Mouse (Mus musculus): ENCODE data around the gene Srsf10. TPM values are rescaled to one million over a fixed set of nuclear protein-coding genes. Genes with fewer than 3 reads are reported as not detected.
A peak's percentile ranks its signal among the peaks of the same experiment; 100 is the strongest.

Srsf10 gene
- total RNA-seq (2021), result 10 to 100 TPM; 82.6 to 94.2 TPM
- long read RNA-seq, experiment 1, transcript Srsf10-202 (6 exons, 3,055 nt), result minor isoform, 7 of 44 reads
- long read RNA-seq, experiment 1, transcript Srsf10-204 (6 exons, 3,058 nt), result major isoform, 12 of 44 reads
- long read RNA-seq, experiment 1, partial matches to known transcripts, result 3 of 44 reads
- long read RNA-seq, experiment 1, other reads (novel, unspliced or antisense), result 16 of 44 reads
- long read RNA-seq, experiment 2, transcript Srsf10-205 (6 exons, 3,754 nt), result minor isoform, 14 of 78 reads
- long read RNA-seq, experiment 2, transcript Srsf10-204 (6 exons, 3,058 nt), result major isoform, 17 of 78 reads
- long read RNA-seq, experiment 2, transcript Srsf10-202 (6 exons, 3,055 nt), result minor isoform, 8 of 78 reads
- long read RNA-seq, experiment 2, transcript Srsf10-203 (6 exons, 2,225 nt), result minor isoform, 7 of 78 reads
- long read RNA-seq, experiment 2, partial matches to known transcripts, result 5 of 78 reads
- long read RNA-seq, experiment 2, other reads (novel, unspliced or antisense), result 27 of 78 reads

DNA sequence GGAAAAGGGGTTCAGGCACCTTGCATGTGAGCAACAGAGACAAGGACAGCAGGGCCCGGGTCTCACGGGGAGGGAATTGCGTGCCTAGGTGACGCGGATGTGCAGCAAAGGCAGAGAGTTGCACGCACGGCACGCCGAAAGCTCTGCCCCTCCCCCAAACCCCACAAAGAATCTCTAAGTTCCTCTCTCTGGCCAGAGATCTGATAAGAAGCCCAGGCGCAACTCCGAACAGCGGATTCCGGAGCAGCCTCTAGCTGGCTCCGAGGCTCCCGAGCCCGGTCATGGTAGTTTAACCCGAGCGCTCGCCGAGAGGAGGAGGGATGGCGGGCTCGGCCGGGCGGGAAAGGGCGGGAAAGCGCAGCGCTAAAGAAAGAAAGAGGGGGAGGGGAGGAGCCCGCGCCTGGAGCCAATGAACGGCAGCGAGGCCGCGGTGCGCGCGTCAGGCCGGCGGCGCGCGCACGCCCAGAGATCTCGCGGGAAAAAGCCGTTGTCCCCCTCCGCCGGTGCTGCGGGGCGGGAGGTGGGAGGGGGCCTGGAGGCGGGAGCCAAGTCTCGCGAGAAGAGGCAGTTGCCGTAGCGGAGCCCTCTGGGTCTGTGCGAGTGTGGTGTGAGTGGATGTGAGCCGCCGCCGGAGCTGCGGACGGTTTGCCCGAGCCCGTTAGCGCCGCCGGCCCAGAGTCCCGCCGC lies at the start of gene Srsf10:
TSS of gene Srsf10 (plus strand) at position 212 of the 687 bp plus-strand sequence.
- peak within 1 kb of the TSS; percentile 86 for H3K4me3 ChIP-seq
- peak within 1 kb of the TSS; percentile 94 for H3K27ac ChIP-seq
- peak; percentile 94 for DNase-seq (ENCODE audit: low spot score in 2 of 2)
- TF ChIP-seq CTCF (conservative IDR thresholded peaks at IDR 0.05), result no peak

DNA sequence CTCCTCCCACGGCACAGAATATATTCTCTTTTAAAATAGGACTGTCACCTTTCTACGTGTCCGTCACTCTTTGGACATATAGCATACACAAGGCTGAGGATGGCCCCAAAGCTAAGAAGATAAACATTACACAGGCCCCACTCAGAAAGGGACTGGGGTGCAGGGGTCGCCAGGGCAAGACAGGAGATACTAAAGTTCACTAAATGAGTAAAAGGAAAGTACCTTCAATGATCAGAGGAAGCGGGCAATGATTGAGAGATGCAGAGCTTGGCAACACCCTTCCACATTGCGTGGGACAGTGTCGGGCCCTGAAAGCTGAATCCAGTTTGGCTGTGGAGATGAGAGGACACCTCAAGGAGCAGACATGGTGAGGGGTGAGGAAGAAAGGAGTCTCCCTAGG lies 40.7 kb upstream of the Srsf10 start:
- H3K27ac ChIP-seq, result no peak overlapping the region
- no peak overlapping the region for H3K4me3 ChIP-seq
- no peak for DNase-seq (ENCODE audit: low spot score in 2 of 2)
- no peak for TF ChIP-seq CTCF (conservative IDR thresholded peaks at IDR 0.05)

GRCm38 (mm10) chr4:135816905-135817622 lies 38.5 kb upstream of the Srsf10 start:
- DNase-seq (ENCODE audit: low spot score in 2 of 2), result peak in 1 of 2 experiments; percentile 58
- Histone ChIP-seq H3K4me3 (no peak overlapping the region), H3K27ac (no peak overlapping the region)
- peak; percentile 82 for TF ChIP-seq CTCF (conservative IDR thresholded peaks at IDR 0.05)

DNA sequence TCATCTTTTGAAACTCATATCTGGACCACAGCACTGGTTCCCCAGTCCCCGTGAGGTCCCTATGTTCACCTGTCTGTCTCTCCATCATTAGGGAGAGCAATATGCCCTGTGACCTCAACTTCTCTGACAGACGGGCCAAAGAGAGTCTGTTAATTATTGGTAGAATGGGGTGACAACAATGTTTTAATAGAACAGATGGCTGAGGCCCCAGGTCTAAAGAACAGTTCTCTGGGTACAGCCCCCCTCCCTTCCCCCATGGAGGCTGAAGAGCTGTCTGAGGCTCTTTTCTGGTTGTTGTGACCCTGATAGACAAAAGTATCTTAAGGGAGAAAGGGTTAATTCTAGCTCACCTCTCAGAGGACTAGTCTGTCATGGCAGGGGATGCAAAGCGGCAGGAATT lies 37.2 kb upstream of the Srsf10 start:
- H3K27ac ChIP-seq, result no peak overlapping the region
- TF ChIP-seq CTCF (conservative IDR thresholded peaks at IDR 0.05), result no peak
- no peak for DNase-seq (ENCODE audit: low spot score in 2 of 2)
- no peak overlapping the region for H3K4me3 ChIP-seq

- DNase-seq (ENCODE audit: low spot score in 2 of 2), result no peak
- no peak overlapping the region for H3K27ac ChIP-seq
- no peak for TF ChIP-seq CTCF (conservative IDR thresholded peaks at IDR 0.05)
- no peak overlapping the region for H3K4me3 ChIP-seq
These were observed 35.6 kb upstream of the Srsf10 start for GRCm38 (mm10) chr4:135819826-135820526.

DNA sequence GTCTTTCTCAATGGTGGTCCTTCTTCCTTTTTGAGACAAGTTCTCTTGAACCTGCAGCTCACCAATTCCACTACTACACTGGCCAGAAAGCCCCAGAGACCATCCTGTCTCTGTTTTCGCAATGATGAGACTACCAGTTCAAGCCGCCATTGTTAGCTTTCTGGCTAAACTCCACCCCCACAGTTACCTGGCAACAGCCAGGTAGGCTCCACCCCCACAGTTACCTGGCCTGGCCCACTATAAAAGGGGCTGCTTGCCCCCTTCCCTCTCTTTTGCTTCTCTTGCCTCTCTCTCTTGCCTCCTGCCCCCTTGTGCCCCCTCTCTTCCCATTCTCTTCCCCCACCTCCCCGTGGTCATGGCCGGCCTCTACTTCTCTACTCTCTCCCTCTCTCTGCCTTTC lies 33.8 kb upstream of the Srsf10 start:
- no peak for TF ChIP-seq CTCF (conservative IDR thresholded peaks at IDR 0.05)
- DNase-seq (ENCODE audit: low spot score in 2 of 2), result no peak
- no peak overlapping the region for H3K4me3 ChIP-seq
- no peak overlapping the region for H3K27ac ChIP-seq

GRCm38 (mm10) chr4:135823298-135823697 lies 32.2 kb upstream of the Srsf10 start:
- DNase-seq (ENCODE audit: low spot score in 2 of 2), result no peak
- Histone ChIP-seq H3K4me3 (no peak overlapping the region), H3K27ac (no peak overlapping the region)
- peak; percentile 61 for TF ChIP-seq CTCF (conservative IDR thresholded peaks at IDR 0.05)

DNA sequence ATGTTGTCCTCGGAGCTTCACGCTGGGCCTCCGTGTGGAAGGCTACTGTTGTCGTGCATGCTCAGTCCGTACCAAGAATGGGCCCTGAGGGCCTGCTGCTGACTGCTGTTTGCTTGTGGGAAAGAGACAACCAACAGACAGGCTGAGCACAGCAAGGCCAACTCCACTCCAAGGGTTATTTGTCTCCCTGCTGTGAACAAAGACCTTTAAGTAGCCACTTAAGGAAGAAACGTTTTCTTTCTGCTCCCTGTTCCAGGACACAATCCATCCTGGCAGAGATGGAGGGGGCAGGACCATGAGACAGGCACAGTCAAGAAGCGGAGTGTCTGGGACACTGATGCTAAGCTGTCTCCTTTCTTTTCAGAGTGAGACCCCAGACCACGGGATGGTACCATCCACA lies 31.3 kb upstream of the Srsf10 start:
- DNase-seq (ENCODE audit: low spot score in 2 of 2), result no peak
- no peak overlapping the region for H3K27ac ChIP-seq
- TF ChIP-seq CTCF (conservative IDR thresholded peaks at IDR 0.05), result no peak
- H3K4me3 ChIP-seq, result no peak overlapping the region

- Histone ChIP-seq H3K4me3 (no peak overlapping the region; the same call in 1 of the 2 replicates), H3K27ac (peak overlapping the region; percentile 85)
- no peak for TF ChIP-seq CTCF (conservative IDR thresholded peaks at IDR 0.05)
- peak; percentile 47 to 48 for DNase-seq (ENCODE audit: low spot score in 2 of 2)
These were observed 27.1 kb upstream of the Srsf10 start for GRCm38 (mm10) chr4:135828491-135828890.

DNA sequence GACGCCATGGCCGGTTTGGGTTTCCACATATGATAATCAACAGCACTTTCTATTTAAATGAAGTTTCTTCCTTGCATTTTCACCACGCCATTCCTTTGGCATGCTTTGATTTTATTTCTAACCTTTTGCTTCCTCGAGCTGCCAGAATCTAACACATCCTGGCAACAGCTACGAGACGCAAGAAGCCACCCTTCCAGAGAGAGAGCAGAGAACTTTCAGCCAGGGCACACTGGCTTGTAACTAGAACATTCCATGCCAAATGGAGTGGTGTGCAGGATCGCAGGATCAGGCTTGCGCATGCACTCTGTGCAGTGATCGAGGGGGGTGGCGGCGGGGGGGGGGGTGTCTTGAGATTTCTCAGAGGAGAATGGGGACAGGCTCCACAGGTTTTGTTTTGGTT lies 23.5 kb upstream of the Srsf10 start:
- no peak overlapping the region for H3K4me3 ChIP-seq
- TF ChIP-seq CTCF (conservative IDR thresholded peaks at IDR 0.05), result no peak
- peak overlapping the region; percentile 80 for H3K27ac ChIP-seq
- DNase-seq (ENCODE audit: low spot score in 2 of 2), result no peak

DNA sequence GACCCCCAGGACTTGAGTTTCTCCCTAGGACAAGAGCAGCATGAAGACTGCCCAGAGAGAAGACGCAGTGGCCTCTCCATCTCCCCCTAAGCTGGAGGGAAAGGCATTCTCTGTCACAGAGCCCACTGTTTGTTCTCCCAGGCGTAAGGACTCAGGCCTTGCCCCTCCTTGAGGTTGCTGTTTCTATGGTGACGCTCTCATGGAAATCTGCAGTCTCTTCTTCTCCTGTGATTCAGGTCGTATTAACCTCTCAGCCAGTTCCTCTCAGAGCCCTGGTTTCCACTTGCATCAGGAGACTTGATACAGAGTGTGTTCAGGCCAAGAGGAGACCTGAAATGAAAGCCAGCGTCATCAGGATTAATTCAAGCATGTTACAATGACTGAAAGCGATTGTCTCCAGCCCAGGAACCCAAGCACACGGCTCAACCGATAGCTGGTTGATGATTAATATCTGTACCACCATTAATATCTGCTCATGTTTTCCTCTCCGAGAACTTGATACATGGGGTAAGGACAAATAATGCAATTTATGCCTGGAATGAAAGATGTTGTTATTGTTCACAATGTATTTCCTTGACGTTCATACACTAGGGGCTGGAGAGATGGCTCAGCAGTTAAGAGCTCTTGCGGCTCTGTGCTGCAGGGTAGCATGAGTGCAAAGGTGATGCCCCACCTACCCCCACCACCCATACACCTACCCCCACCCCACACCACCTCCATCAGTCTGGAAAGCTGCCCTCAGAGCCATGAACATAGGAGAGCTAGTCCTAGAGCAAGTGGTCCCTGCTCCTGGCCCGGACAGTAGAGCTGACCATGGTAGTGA lies 22.0 kb upstream of the Srsf10 start:
- Histone ChIP-seq H3K27ac (peak overlapping the region; percentile 23; the same call in 1 of the 2 replicates), H3K4me3 (no peak overlapping the region)
- TF ChIP-seq CTCF (conservative IDR thresholded peaks at IDR 0.05), result no peak
- no peak for DNase-seq (ENCODE audit: low spot score in 2 of 2)
